Mouse (Mus musculus): ENCODE results near the gene 2310057N15Rik. TPM values are rescaled to one million over a fixed set of nuclear protein-coding genes. Genes with fewer than 3 reads are reported as not detected.

2310057N15Rik gene
- polyA plus RNA-seq, 1 experiment from 2014 or later, result not detected

DNA sequence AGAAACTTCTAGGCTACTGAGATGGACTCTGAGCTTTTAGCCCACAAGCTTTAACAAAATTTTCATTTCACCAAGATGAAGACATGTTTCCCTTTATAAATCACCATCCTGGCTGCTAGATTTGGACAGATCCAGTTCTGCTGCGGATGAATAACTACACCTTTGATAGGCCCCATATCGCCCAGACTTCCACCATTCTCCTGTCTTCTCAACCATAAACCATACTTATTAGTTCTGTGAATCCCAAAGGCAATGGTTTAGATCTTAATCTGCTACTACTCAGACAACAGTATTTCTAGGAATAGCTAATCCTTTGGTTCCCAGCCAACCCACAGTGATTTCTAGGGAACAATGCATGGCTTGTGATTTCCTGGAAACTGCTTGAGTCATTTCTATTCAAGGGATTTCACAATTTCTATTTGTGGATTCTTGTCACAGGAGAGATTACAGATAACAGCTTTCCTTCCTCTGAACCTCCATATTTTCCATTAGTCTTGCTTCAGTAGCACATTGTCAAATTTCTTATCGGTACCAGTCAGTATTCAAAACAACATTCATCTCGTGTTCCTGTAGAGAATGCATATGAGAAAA lies 29.2 kb downstream of the 2310057N15Rik start:
- WGBS, result 40% methylated on average over 4 of the region's 4 CpGs
- Histone ChIP-seq H3K27ac (replicated peaks; ENCODE audit: low read depth, low read length) (no peak overlapping the region), H3K9me3 (ENCODE audit: control insufficient read depth, low read length) (no peaks in the 10 kb centered on the region), H3K4me2 (ENCODE audit: low read length) (no peak overlapping the region), H3K36me3 (ENCODE audit: control insufficient read depth, insufficient read depth, low read length) (no peaks in the 10 kb centered on the region), H3K4me1 (ENCODE audit: control insufficient read depth, insufficient read depth, low read length) (no peaks in the 10 kb centered on the region), H3K27me3 (ENCODE audit: control insufficient read depth, insufficient read depth, low read length) (no peaks in the 10 kb centered on the region), H3K4me3 (replicated peaks; ENCODE audit: low read depth, low read length) (no peak overlapping the region), H3K9ac (replicated peaks; ENCODE audit: low read length) (no peak overlapping the region)
- ATAC-seq (ENCODE audit: low FRiP score, low TSS enrichment) (peak; percentile 37; the same call in 1 of the 2 replicates), DNase-seq (peak; percentile 73)

GRCm38 (mm10) chr16:88735391-88735790 lies 38.6 kb downstream of the 2310057N15Rik start:
- ATAC-seq (ENCODE audit: low FRiP score, low TSS enrichment), result no peak
- Histone ChIP-seq H3K27me3 (ENCODE audit: control insufficient read depth, insufficient read depth, low read length) (no peaks in the 10 kb centered on the region), H3K4me3 (replicated peaks; ENCODE audit: low read depth, low read length) (no peak overlapping the region), H3K36me3 (ENCODE audit: control insufficient read depth, insufficient read depth, low read length) (no peaks in the 10 kb centered on the region), H3K9ac (replicated peaks; ENCODE audit: low read length) (no peak overlapping the region), H3K9me3 (ENCODE audit: control insufficient read depth, low read length) (no peaks in the 10 kb centered on the region), H3K4me1 (ENCODE audit: control insufficient read depth, insufficient read depth, low read length) (no peaks in the 10 kb centered on the region), H3K4me2 (ENCODE audit: low read length) (no peak overlapping the region), H3K27ac (replicated peaks; ENCODE audit: low read depth, low read length) (no peak overlapping the region)
- 70% methylated on average over 2 of the region's 2 CpGs for WGBS
- peak; percentile 12 for DNase-seq

- Histone ChIP-seq H3K27ac (replicated peaks; ENCODE audit: low read depth, low read length) (no peak within 1 kb of the TSS), H3K36me3 (ENCODE audit: control insufficient read depth, insufficient read depth, low read length) (no peaks in the 10 kb centered on the region), H3K4me2 (ENCODE audit: low read length) (no peak within 1 kb of the TSS), H3K4me3 (replicated peaks; ENCODE audit: low read depth, low read length) (no peak within 1 kb of the TSS), H3K4me1 (ENCODE audit: control insufficient read depth, insufficient read depth, low read length) (no peaks in the 10 kb centered on the region), H3K27me3 (ENCODE audit: control insufficient read depth, insufficient read depth, low read length) (no peaks in the 10 kb centered on the region), H3K9ac (replicated peaks; ENCODE audit: low read length) (no peak within 1 kb of the TSS), H3K9me3 (ENCODE audit: control insufficient read depth, low read length) (no peaks in the 10 kb centered on the region)
- DNase-seq, result no peak
- WGBS, result 86% methylated on average over 4 of the region's 4 CpGs
- no peak for ATAC-seq (ENCODE audit: low FRiP score, low TSS enrichment)
These were observed 45.2 kb downstream of the 2310057N15Rik start, which contains the start of gene Krtap13-1 for GRCm38 (mm10) chr16:88728812-88729275. Gene Krtap13-1, plus strand, starts transcription at chr16:88728862.

Other genes starting within 250 kb of the 2310057N15Rik start
- gene Cldn8, start 211.0 kb downstream of the 2310057N15Rik start, polyA plus RNA-seq (2014; fragmentation: Nextera tagmentation; extraction: Ambion mirVana), result not detected in 2 replicates
- not detected in 2 replicates for gene Krtap24-1, start 161.9 kb downstream of the 2310057N15Rik start, polyA plus RNA-seq (2014; fragmentation: Nextera tagmentation; extraction: Ambion mirVana)
- gene 2310079G19Rik, start 146.5 kb downstream of the 2310057N15Rik start, polyA plus RNA-seq (2014; fragmentation: Nextera tagmentation; extraction: Ambion mirVana), result not detected in 2 replicates
- gene Krtap26-1, start 126.4 kb downstream of the 2310057N15Rik start, polyA plus RNA-seq (2014; fragmentation: Nextera tagmentation; extraction: Ambion mirVana), result not detected in 2 replicates
- not detected in 2 replicates for gene Krtap27-1, start 102.5 kb downstream of the 2310057N15Rik start, polyA plus RNA-seq (2014; fragmentation: Nextera tagmentation; extraction: Ambion mirVana)
- not detected in 2 replicates for gene 2310061N02Rik, start 66.2 kb downstream of the 2310057N15Rik start, polyA plus RNA-seq (2014; fragmentation: Nextera tagmentation; extraction: Ambion mirVana)
- gene Krtap13-1, start 45.3 kb downstream of the 2310057N15Rik start, polyA plus RNA-seq (2014; fragmentation: Nextera tagmentation; extraction: Ambion mirVana), result not detected in 2 replicates
- not detected in 2 replicates for gene Krtap13, start 22.6 kb downstream of the 2310057N15Rik start, polyA plus RNA-seq (2014; fragmentation: Nextera tagmentation; extraction: Ambion mirVana)
- not detected in 2 replicates for gene 2310034C09Rik, start 15.4 kb downstream of the 2310057N15Rik start, polyA plus RNA-seq (2014; fragmentation: Nextera tagmentation; extraction: Ambion mirVana)
- not detected in 2 replicates for gene Gm5965, start 3.7 kb upstream of the 2310057N15Rik start, polyA plus RNA-seq (2014; fragmentation: Nextera tagmentation; extraction: Ambion mirVana)
- not detected in 2 replicates for gene Gm20741, start 38.0 kb upstream of the 2310057N15Rik start, polyA plus RNA-seq (2014; fragmentation: Nextera tagmentation; extraction: Ambion mirVana)
- gene Krtap15, start 46.0 kb upstream of the 2310057N15Rik start, polyA plus RNA-seq (2014; fragmentation: Nextera tagmentation; extraction: Ambion mirVana), result not detected in 2 replicates
- not detected in 2 replicates for gene Krtap14, start 51.9 kb upstream of the 2310057N15Rik start, polyA plus RNA-seq (2014; fragmentation: Nextera tagmentation; extraction: Ambion mirVana)
- not detected in 2 replicates for gene Krtap19-1, start 95.2 kb upstream of the 2310057N15Rik start, polyA plus RNA-seq (2014; fragmentation: Nextera tagmentation; extraction: Ambion mirVana)
- gene Krtap19-2, start 100.1 kb upstream of the 2310057N15Rik start, polyA plus RNA-seq (2014; fragmentation: Nextera tagmentation; extraction: Ambion mirVana), result not detected in 2 replicates
- gene Krtap19-3, start 103.8 kb upstream of the 2310057N15Rik start, polyA plus RNA-seq (2014; fragmentation: Nextera tagmentation; extraction: Ambion mirVana), result not detected in 2 replicates
- not detected in 2 replicates for gene Krtap19-4, start 110.9 kb upstream of the 2310057N15Rik start, polyA plus RNA-seq (2014; fragmentation: Nextera tagmentation; extraction: Ambion mirVana)
- not detected in 2 replicates for gene Krtap19-5, start 122.3 kb upstream of the 2310057N15Rik start, polyA plus RNA-seq (2014; fragmentation: Nextera tagmentation; extraction: Ambion mirVana)
- not detected in 2 replicates for gene Krtap19-9b, start 158.1 kb upstream of the 2310057N15Rik start, polyA plus RNA-seq (2014; fragmentation: Nextera tagmentation; extraction: Ambion mirVana)
- gene Krtap16-3, start 188.7 kb upstream of the 2310057N15Rik start, polyA plus RNA-seq (2014; fragmentation: Nextera tagmentation; extraction: Ambion mirVana), result not detected in 2 replicates
- not detected in 2 replicates for gene Krtap22-2, start 236.6 kb upstream of the 2310057N15Rik start, polyA plus RNA-seq (2014; fragmentation: Nextera tagmentation; extraction: Ambion mirVana)
- not detected in 2 replicates for gene Gm10229, start 241.1 kb upstream of the 2310057N15Rik start, polyA plus RNA-seq (2014; fragmentation: Nextera tagmentation; extraction: Ambion mirVana)

Measured in midbrain, embryonic 14.5 days (tissue).